Mouse (Mus musculus) hindbrain, embryonic 15.5 days (tissue): Measurements from ENCODE around the gene Minpp1. TPM values are rescaled to one million over a fixed set of nuclear protein-coding genes. Genes with fewer than 3 reads are reported as not detected.
"Not testable (repeated sequence)": the region's sequence is repeated elsewhere in the genome, so short reads cannot be mapped to it uniquely, and the experiment has no call there.

ENCODE experiments used
- ATAC-seq: fragments of 200-750 bp; cut with Nextera tagmentation; 2 replicates; pipeline ENCODE4 v1.8.0; 2017; ENCODE audit warnings: low read depth, moderate number of reproducible peaks, moderate TSS enrichment; ENCODE audit not compliant: low FRiP score
- H3K27ac ChIP-seq: fragments of 300-500 bp; sonication (generic); replicated peaks from 2 replicates; pipeline ENCODE4 v1.5.1; 2015; ENCODE audit warnings: mild to moderate bottlenecking, inconsistent platforms
- H3K27me3 ChIP-seq: fragments of 300-500 bp; sonication (generic); 2 replicates; pipeline ENCODE4 v1.6.1; 2015; ENCODE audit warnings: control low read depth, inconsistent platforms
- H3K36me3 ChIP-seq: fragments of 300-500 bp; sonication (generic); 2 replicates; pipeline ENCODE4 v1.6.1; 2015; ENCODE audit warnings: control low read depth, inconsistent platforms
- H3K4me1 ChIP-seq: fragments of 300-500 bp; sonication (generic); replicated peaks from 2 replicates; pipeline ENCODE4 v1.6.1; 2015; ENCODE audit warnings: control low read depth, inconsistent platforms
- H3K4me2 ChIP-seq: fragments of 300-500 bp; sonication (generic); 2 replicates; pipeline ENCODE4 v1.6.1; 2015; ENCODE audit warnings: moderate library complexity, mild to moderate bottlenecking, inconsistent platforms
- H3K4me3 ChIP-seq: fragments of 300-500 bp; sonication (generic); 2 replicates; pipeline ENCODE4 v1.5.1; 2015; ENCODE audit warnings: mild to moderate bottlenecking, inconsistent platforms
- H3K9ac ChIP-seq: fragments of 300-500 bp; sonication (generic); 2 replicates; pipeline ENCODE4 v1.6.1; 2015; ENCODE audit warnings: inconsistent platforms
- H3K9me3 ChIP-seq: fragments of 300-500 bp; sonication (generic); 2 replicates; pipeline ENCODE4 v1.6.1; 2016; ENCODE audit warnings: control low read depth, inconsistent platforms
- WGBS: fragments of 180-500 bp; shearing (Covaris S2); methylation state at CpG from one replicate; pipeline ENCODE4 v1.1.7; 2015; 5-methylcytosine and 5-hydroxymethylcytosine counted together
- polyA plus RNA-seq: library from polyadenylated mRNA; unstranded; fragments of >200 nt; fragmentation: Nextera tagmentation; extraction: Ambion mirVana; gene quantifications from 2 replicates; pipeline ENCODE4 v1.2.1, GENCODE M21; 2015

The Minpp1 gene
- polyA plus RNA-seq, 1 experiment from 2014 or later, result 57.7 TPM

- H3K4me2 ChIP-seq, result no peak overlapping the region
- ATAC-seq, result peak; percentile 54; the same call in 1 of the 2 replicates
- H3K9me3 ChIP-seq, result no peaks in the 10 kb centered on the region
- H3K4me3 ChIP-seq, result no peak overlapping the region
- no peak overlapping the region for H3K27ac ChIP-seq
- H3K36me3 ChIP-seq, result no peaks in the 10 kb centered on the region
- no peaks in the 10 kb centered on the region for H3K27me3 ChIP-seq
- H3K9ac ChIP-seq, result no peak overlapping the region
- 89% methylated on average over 13 of the region's 13 CpGs for WGBS
- no peaks in the 10 kb centered on the region for H3K4me1 ChIP-seq
Measured at GRCm38 (mm10) chr19:32470570-32471263, 14.9 kb upstream of the Minpp1 start.

- Histone ChIP-seq H3K9ac (no peak overlapping the region), H3K36me3 (no peaks in the 10 kb centered on the region), H3K27me3 (no peaks in the 10 kb centered on the region), H3K4me2 (no peak overlapping the region), H3K4me1 (no peaks in the 10 kb centered on the region), H3K27ac (no peak overlapping the region), H3K4me3 (no peak overlapping the region), H3K9me3 (no peaks in the 10 kb centered on the region)
- 91% methylated on average over 12 of the region's 12 CpGs for WGBS
- no peak for ATAC-seq
Measured at GRCm38 (mm10) chr19:32476016-32476711, 9.4 kb upstream of the Minpp1 start.

DNA sequence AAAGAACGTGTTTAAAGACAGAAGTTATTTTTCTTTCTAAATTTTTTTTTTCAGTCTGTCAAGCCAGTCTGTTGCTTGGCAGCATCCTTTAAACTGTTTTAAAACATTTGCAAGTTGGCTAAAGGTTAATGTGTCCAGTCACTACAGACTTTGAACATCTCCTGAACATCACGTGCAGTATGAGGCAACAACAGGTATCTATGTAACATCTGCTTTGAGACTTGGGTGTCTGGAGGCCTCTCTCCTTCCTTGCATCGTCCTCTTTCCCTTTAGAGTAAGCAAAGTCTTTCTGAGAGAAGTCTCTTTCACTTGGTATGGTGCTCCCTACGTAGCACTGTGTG lies 8.9 kb upstream of the Minpp1 start:
- ATAC-seq, result no peak
- no peak overlapping the region for H3K4me2 ChIP-seq
- H3K4me1 ChIP-seq, result no peaks in the 10 kb centered on the region
- no peaks in the 10 kb centered on the region for H3K27me3 ChIP-seq
- no peak overlapping the region for H3K4me3 ChIP-seq
- H3K27ac ChIP-seq, result no peak overlapping the region
- WGBS, result 85% methylated on average over 4 of the region's 4 CpGs
- H3K9me3 ChIP-seq, result no peaks in the 10 kb centered on the region
- no peak overlapping the region for H3K9ac ChIP-seq
- no peaks in the 10 kb centered on the region for H3K36me3 ChIP-seq

DNA sequence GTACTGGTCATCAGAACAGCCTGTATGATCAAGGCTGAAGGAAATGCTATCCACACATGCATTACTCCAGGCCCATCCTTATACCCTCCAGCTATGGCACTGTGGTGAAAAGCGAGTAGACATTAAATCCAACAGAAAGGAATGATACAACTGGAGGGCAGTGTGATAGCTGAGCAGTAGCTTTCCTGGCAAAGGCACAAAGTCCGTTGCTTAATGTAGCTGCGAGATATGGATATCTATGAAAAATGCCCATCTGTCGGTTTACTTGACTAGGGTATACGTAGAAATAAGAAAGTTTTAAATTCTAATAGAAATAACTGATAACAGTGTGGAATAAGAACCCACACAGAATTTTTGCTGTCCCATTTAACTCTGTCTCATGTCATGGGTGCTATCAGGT lies 5.3 kb upstream of the Minpp1 start:
- Histone ChIP-seq H3K9me3 (no peaks in the 10 kb centered on the region), H3K4me1 (peaks cover 7% of the 10 kb centered on the region), H3K27ac (no peak overlapping the region), H3K9ac (no peak overlapping the region), H3K27me3 (no peaks in the 10 kb centered on the region), H3K4me3 (no peak overlapping the region), H3K4me2 (no peak overlapping the region), H3K36me3 (no peaks in the 10 kb centered on the region)
- ATAC-seq, result no peak
- 89% methylated on average over 5 of the region's 5 CpGs for WGBS

- 91% methylated on average over 8 of the region's 8 CpGs for WGBS
- H3K36me3 ChIP-seq, result no peaks in the 10 kb centered on the region
- H3K9ac ChIP-seq, result no peak overlapping the region
- H3K9me3 ChIP-seq, result no peaks in the 10 kb centered on the region
- no peaks in the 10 kb centered on the region for H3K27me3 ChIP-seq
- H3K27ac ChIP-seq, result no peak overlapping the region
- H3K4me2 ChIP-seq, result no peak overlapping the region
- peaks cover 7% of the 10 kb centered on the region for H3K4me1 ChIP-seq
- H3K4me3 ChIP-seq, result no peak overlapping the region
- no peak for ATAC-seq
Measured at GRCm38 (mm10) chr19:32480791-32481442, 4.7 kb upstream of the Minpp1 start.

GRCm38 (mm10) chr19:32481511-32481910 lies 4.1 kb upstream of the Minpp1 start:
- H3K27ac ChIP-seq, result no peak overlapping the region
- H3K9me3 ChIP-seq, result no peaks in the 10 kb centered on the region
- H3K4me1 ChIP-seq, result peaks cover 8% of the 10 kb centered on the region
- WGBS, result 78% methylated on average over 4 of the region's 4 CpGs
- H3K27me3 ChIP-seq, result no peaks in the 10 kb centered on the region
- no peak overlapping the region for H3K9ac ChIP-seq
- no peaks in the 10 kb centered on the region for H3K36me3 ChIP-seq
- no peak for ATAC-seq
- H3K4me3 ChIP-seq, result no peak overlapping the region
- H3K4me2 ChIP-seq, result no peak overlapping the region

GRCm38 (mm10) chr19:32484941-32485660 lies 468 bp upstream of the Minpp1 start:
- H3K9me3 ChIP-seq, result no peaks in the 10 kb centered on the region
- peak overlapping the region; percentile 85 for H3K9ac ChIP-seq
- no peaks in the 10 kb centered on the region for H3K36me3 ChIP-seq
- H3K27ac ChIP-seq, result peak overlapping the region; percentile 91
- peak; percentile 21; the same call in 1 of the 2 replicates for ATAC-seq
- H3K27me3 ChIP-seq, result no peaks in the 10 kb centered on the region
- H3K4me1 ChIP-seq, result peaks cover 32% of the 10 kb centered on the region
- 19% methylated on average over 13 of the region's 13 CpGs for WGBS
- H3K4me2 ChIP-seq, result peak overlapping the region; percentile 78
- peak overlapping the region; percentile 84 for H3K4me3 ChIP-seq

GRCm38 (mm10) chr19:32486106-32486724 lies 646 bp downstream of the Minpp1 start:
- under 1% methylated on average over 46 of the region's 47 CpGs for WGBS
- peak overlapping the region; percentile 85 for H3K9ac ChIP-seq
- H3K27me3 ChIP-seq, H3K36me3 ChIP-seq, H3K9me3 ChIP-seq: not testable (repeated sequence)
- H3K4me3 ChIP-seq, result peak overlapping the region; percentile 84
- peaks cover 32% of the 10 kb centered on the region for H3K4me1 ChIP-seq
- ATAC-seq, result peak; percentile 90
- peak overlapping the region; percentile 78 for H3K4me2 ChIP-seq
- H3K27ac ChIP-seq, result peak overlapping the region; percentile 91

GRCm38 (mm10) chr19:32487595-32488255 lies 2.2 kb downstream of the Minpp1 start:
- ATAC-seq, result no peak
- peak overlapping the region; percentile 84; the same call in 1 of the 2 replicates for H3K4me3 ChIP-seq
- H3K4me1 ChIP-seq, result peaks cover 32% of the 10 kb centered on the region
- no peaks in the 10 kb centered on the region for H3K9me3 ChIP-seq
- no peaks in the 10 kb centered on the region for H3K36me3 ChIP-seq
- H3K9ac ChIP-seq, result no peak overlapping the region
- H3K27me3 ChIP-seq, result no peaks in the 10 kb centered on the region
- H3K4me2 ChIP-seq, result peak overlapping the region; percentile 78
- H3K27ac ChIP-seq, result no peak overlapping the region
- 89% methylated on average over 8 of the region's 8 CpGs for WGBS

DNA sequence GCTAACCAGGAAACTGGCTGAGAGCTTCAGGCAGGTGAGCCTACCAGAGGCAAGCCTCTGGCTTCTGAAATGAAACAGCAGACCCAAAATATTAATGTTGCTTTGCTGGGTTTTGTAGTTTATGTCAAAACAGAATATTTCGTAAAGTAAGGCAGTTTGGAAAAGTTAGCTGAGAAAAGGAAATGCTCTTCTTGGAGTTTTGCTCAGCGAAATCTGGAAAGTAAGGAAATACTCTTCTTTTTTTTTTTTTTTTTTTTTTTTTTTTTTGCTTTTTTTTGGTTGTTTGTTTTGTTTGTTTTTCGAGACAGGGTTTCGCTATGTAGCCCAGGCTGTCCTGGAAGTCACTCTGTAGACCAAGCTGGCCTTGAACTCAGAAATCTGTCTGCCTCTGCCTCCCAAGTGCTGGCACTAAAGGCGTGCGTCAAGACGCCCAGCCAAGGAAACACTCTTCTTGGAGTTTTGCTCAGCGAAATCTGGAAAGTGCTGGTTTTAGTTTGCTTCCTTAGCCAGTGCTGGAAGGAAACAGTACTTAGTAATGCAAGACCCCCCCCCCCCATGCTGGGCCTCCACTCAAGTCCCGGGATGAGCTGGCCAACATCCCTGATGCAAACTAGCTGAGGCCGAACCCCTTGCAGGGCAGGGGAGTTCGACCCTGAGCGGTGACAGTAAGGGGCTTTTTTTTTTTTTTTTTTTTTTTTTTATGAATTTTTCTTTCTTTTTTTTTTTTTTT lies 3.8 kb downstream of the Minpp1 start:
- no peak overlapping the region for H3K9ac ChIP-seq
- no peak overlapping the region for H3K4me2 ChIP-seq
- no peak overlapping the region for H3K4me3 ChIP-seq
- no peaks in the 10 kb centered on the region for H3K36me3 ChIP-seq
- H3K9me3 ChIP-seq, result no peaks in the 10 kb centered on the region
- H3K4me1 ChIP-seq, result peaks cover 32% of the 10 kb centered on the region
- ATAC-seq, result no peak
- WGBS, result 89% methylated on average over 12 of the region's 12 CpGs
- no peaks in the 10 kb centered on the region for H3K27me3 ChIP-seq
- H3K27ac ChIP-seq, result no peak overlapping the region

DNA sequence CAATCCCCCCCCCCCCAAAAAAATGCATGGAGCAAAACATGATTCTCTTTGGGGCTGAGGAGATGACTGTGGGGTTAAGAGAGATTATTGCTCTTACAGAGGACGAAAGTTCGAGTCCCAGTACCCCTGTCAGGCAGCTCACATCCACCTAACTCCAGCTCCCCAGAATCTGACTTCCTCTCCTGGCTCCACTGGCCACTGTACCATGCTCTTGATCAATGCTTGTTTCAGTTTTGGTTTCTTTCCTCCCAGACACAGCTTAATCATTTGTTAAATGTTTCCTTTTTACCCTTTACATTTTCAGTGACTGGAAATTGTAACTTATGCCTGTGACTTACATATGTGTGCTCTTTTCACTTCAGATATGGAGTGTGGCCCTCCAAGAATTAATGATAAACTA lies 5.4 kb downstream of the Minpp1 start:
- no peak overlapping the region for H3K4me2 ChIP-seq
- no peaks in the 10 kb centered on the region for H3K27me3 ChIP-seq
- H3K27ac ChIP-seq, result no peak overlapping the region
- ATAC-seq, result no peak
- H3K9me3 ChIP-seq, result no peaks in the 10 kb centered on the region
- peaks cover 25% of the 10 kb centered on the region for H3K4me1 ChIP-seq
- H3K9ac ChIP-seq, result no peak overlapping the region
- WGBS, result 93% methylated on average over 2 of the region's 2 CpGs
- peaks cover 6% of the 10 kb centered on the region; the same call in 1 of the 2 replicates for H3K36me3 ChIP-seq
- H3K4me3 ChIP-seq, result no peak overlapping the region
